Mouse (Mus musculus): ENCODE measurements around the gene Ccdc125. TPM values are rescaled to one million over a fixed set of nuclear protein-coding genes. Genes with fewer than 3 reads are reported as not detected.
A peak's percentile ranks its signal among the peaks of the same experiment; 100 is the strongest.

The Ccdc125 gene
- polyA plus RNA-seq, 1 experiment = 12.7 TPM

- peaks cover 7% of the 10 kb centered on the region for H3K4me1 ChIP-seq (ENCODE audit: control insufficient read depth, insufficient read depth, insufficient read length, low read length)
- H3K27ac ChIP-seq (replicated peaks; ENCODE audit: low read depth, low read length) = no peak overlapping the region
- H3K4me3 ChIP-seq (ENCODE audit: insufficient read depth, low read depth, low read length) = no peak overlapping the region
These were observed 63.2 kb downstream of the Ccdc125 start for GRCm38 (mm10) chr13:100732756-100733155.

- peak overlapping the region; percentile 52 for H3K4me3 ChIP-seq (ENCODE audit: insufficient read depth, low read depth, low read length)
- peaks cover 4% of the 10 kb centered on the region; the same call in 1 of the 2 replicates for H3K4me1 ChIP-seq (ENCODE audit: control insufficient read depth, insufficient read depth, insufficient read length, low read length)
- peak overlapping the region; percentile 38 for H3K27ac ChIP-seq (replicated peaks; ENCODE audit: low read depth, low read length)
These were observed 73.3 kb downstream of the Ccdc125 start for GRCm38 (mm10) chr13:100742831-100743230.

DNA sequence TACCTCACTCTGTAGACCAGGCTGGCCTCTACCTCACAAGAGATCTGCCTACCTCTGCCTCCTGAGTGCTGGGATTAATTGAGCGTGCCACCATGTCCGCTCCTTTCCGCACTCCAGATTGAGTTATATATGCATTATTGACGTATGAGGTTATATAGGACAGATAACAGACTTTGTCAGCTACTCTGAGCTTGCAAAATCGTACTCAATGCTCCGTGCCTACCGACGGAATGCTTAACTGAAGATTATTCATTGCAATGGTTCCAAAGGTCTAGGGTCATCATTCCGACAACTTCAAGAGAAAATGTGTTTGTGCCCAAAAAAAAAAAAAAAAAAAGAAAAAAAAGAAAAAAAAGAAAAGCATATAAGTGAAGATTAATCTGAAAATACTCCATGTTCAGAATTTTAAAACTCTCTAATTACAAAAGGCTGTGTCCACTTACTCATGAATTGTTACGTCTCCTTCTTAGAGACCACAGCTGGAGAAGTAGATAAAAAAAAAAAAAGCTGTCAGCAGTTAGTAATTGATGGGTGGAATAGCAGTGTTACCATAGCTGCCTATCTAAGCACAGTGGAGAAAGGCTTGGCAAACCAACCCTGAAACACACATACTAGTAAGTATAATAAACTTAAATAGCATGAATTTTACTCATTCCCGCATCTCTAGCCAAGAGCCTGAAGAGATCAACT is 74.0 kb downstream of the Ccdc125 start:
- peak overlapping the region; percentile 94 for H3K4me3 ChIP-seq (ENCODE audit: insufficient read depth, low read depth, low read length)
- peak overlapping the region; percentile 73 for H3K27ac ChIP-seq (replicated peaks; ENCODE audit: low read depth, low read length)
- H3K4me1 ChIP-seq (ENCODE audit: control insufficient read depth, insufficient read depth, insufficient read length, low read length) = peaks cover 4% of the 10 kb centered on the region; the same call in 1 of the 2 replicates

GRCm38 (mm10) chr13:100744036-100744744 is 74.7 kb downstream of the Ccdc125 start, which contains the start of gene Mrps36:
Gene Mrps36, minus strand, starts transcription at chr13:100744659.
- Histone ChIP-seq H3K4me3 (ENCODE audit: insufficient read depth, low read depth, low read length) (peak within 1 kb of the TSS; percentile 94), H3K4me1 (ENCODE audit: control insufficient read depth, insufficient read depth, insufficient read length, low read length) (peaks cover 4% of the 10 kb centered on the region; the same call in 1 of the 2 replicates), H3K27ac (replicated peaks; ENCODE audit: low read depth, low read length) (peak within 1 kb of the TSS; percentile 89)

DNA sequence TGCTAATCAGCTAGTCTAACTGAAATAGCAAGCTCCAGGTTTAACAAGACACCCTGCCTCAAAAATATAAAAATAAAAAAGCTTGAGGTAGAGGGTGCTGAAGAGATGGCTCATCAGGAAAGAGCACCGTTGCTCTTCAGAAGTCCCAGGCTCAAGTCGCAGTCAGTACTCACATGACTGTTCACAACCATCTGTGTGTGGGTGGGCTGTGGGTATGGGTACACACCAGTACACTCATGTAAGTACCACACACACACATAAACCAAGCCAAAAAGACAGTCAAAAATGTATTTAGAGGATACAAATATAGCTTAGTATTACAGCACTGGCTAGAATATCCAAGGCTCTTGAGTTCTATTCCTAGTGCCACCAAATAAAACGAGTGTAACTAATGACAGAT is 76.6 kb downstream of the Ccdc125 start:
- peaks cover 4% of the 10 kb centered on the region; the same call in 1 of the 2 replicates for H3K4me1 ChIP-seq (ENCODE audit: control insufficient read depth, insufficient read depth, insufficient read length, low read length)
- H3K27ac ChIP-seq (replicated peaks; ENCODE audit: low read depth, low read length) = no peak overlapping the region

More for the DNA sequence above, 76.6 kb downstream of the Ccdc125 start:
- H3K4me3 ChIP-seq (ENCODE audit: insufficient read depth, low read depth, low read length) = no peak overlapping the region

Other genes starting within 250 kb of the Ccdc125 start
- gene Naip1, start 216.8 kb upstream of the Ccdc125 start, polyA plus RNA-seq (2012; ENCODE audit: insufficient read depth, insufficient read length, missing spikeins) = not detected in 2 replicates
- gene Gtf2h2, start 177.1 kb upstream of the Ccdc125 start, polyA plus RNA-seq (2012; ENCODE audit: insufficient read depth, insufficient read length, missing spikeins) = 29.8 TPM in 2 replicates
- not detected in 2 replicates for gene Ocln, start 117.0 kb upstream of the Ccdc125 start, polyA plus RNA-seq (2012; ENCODE audit: insufficient read depth, insufficient read length, missing spikeins)
- gene Marveld2, start 52.7 kb upstream of the Ccdc125 start, polyA plus RNA-seq (2012; ENCODE audit: insufficient read depth, insufficient read length, missing spikeins) = 0.36 TPM in 1 of 2 replicates, not detected in the other
- 91.5 and 104 TPM in 2 replicates for gene Ak6, start 18.7 kb upstream of the Ccdc125 start, polyA plus RNA-seq (2012; ENCODE audit: insufficient read depth, insufficient read length, missing spikeins)
- 13.5 and 19.4 TPM in 2 replicates for gene Rad17, start 18.7 kb upstream of the Ccdc125 start, polyA plus RNA-seq (2012; ENCODE audit: insufficient read depth, insufficient read length, missing spikeins)
- not detected in 2 replicates for gene Taf9, start 18.1 kb upstream of the Ccdc125 start, polyA plus RNA-seq (2012; ENCODE audit: insufficient read depth, insufficient read length, missing spikeins)
- 23.5 and 26.2 TPM in 2 replicates for gene Cdk7, start 61.2 kb downstream of the Ccdc125 start, polyA plus RNA-seq (2012; ENCODE audit: insufficient read depth, insufficient read length, missing spikeins)
- gene Mrps36, start 74.9 kb downstream of the Ccdc125 start, polyA plus RNA-seq (2012; ENCODE audit: insufficient read depth, insufficient read length, missing spikeins) = 689 and 913 TPM in 2 replicates
- gene Cenph, start 106.2 kb downstream of the Ccdc125 start, polyA plus RNA-seq (2012; ENCODE audit: insufficient read depth, insufficient read length, missing spikeins) = not detected in 2 replicates
- gene Ccnb1, start 116.9 kb downstream of the Ccdc125 start, polyA plus RNA-seq (2012; ENCODE audit: insufficient read depth, insufficient read length, missing spikeins) = not detected in 2 replicates
- gene Slc30a5, start 163.7 kb downstream of the Ccdc125 start, polyA plus RNA-seq (2012; ENCODE audit: insufficient read depth, insufficient read length, missing spikeins) = 16.9 and 29.9 TPM in 2 replicates

All from brown adipose tissue, adult 24 weeks (tissue).